Mouse (Mus musculus) layer of hippocampus, postnatal 10 days (tissue): ENCODE data around the gene Fam162b. TPM values are rescaled to one million over a fixed set of nuclear protein-coding genes. Genes with fewer than 3 reads are reported as not detected.

Experiments
- DNase-seq, 2 experiments: peaks; one replicate each; pipeline ENCODE4 v3.0.0; 2021; ENCODE audit warnings: low spot score in 2 of 2
- long read RNA-seq: library from polyadenylated mRNA; stranded (forward); transcript quantifications from one replicate; pipeline ENCODE4 v2.0.0, GENCODE M21; 2023
- total RNA-seq, 2 experiments: library from RNA; stranded (reverse); gene quantifications; 2 replicates each; pipeline ENCODE4 v1.2.3; 2021

Gene Fam162b
- total RNA-seq, result under 1 TPM in 1 of 2 experiments, not detected in 1; 0.56 TPM
- long read RNA-seq, partial matches to known transcripts, result 0 of 1 reads
- long read RNA-seq, other reads (novel, unspliced or antisense), result 0 of 1 reads

- no peak for DNase-seq
These were observed at the start of gene Fam162b for GRCm38 (mm10) chr10:51590139-51590574. Gene Fam162b (minus strand): TSS chr10:51590517.

- no peak for DNase-seq
These were observed 41.3 kb upstream of the Fam162b start, which contains the start of gene Gprc6a for GRCm38 (mm10) chr10:51631411-51632136. Gene Gprc6a (minus strand): TSS chr10:51631461.

DNA sequence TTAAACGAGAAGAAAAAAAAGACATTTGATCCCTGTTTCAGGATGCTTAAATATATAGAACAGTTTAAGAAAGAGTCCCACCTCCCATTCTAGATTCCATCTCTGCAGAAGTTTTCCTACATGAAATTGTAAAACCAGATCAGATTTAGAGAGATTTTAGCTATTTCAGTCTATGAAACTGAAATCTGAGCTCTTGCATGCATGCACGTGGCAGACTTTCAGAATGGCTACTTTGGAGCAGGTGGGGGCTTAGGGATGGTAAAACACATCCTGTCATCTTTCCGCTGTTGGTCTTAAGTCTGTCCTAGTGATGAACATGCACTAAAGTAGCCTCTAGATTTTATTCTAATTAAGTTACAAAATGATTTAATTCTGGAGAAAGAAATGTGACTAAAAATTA, 30.9 kb upstream of the Fam162b start:
- no peak for DNase-seq

GRCm38 (mm10) chr10:51620126-51620525, 29.8 kb upstream of the Fam162b start:
- no peak for DNase-seq

- no peak for DNase-seq
These were observed 28.2 kb upstream of the Fam162b start for GRCm38 (mm10) chr10:51618538-51618937.

- no peak for DNase-seq
These were observed 24.7 kb upstream of the Fam162b start for GRCm38 (mm10) chr10:51614826-51615590.

GRCm38 (mm10) chr10:51613421-51613820, 23.1 kb upstream of the Fam162b start:
- DNase-seq, result no peak

DNA sequence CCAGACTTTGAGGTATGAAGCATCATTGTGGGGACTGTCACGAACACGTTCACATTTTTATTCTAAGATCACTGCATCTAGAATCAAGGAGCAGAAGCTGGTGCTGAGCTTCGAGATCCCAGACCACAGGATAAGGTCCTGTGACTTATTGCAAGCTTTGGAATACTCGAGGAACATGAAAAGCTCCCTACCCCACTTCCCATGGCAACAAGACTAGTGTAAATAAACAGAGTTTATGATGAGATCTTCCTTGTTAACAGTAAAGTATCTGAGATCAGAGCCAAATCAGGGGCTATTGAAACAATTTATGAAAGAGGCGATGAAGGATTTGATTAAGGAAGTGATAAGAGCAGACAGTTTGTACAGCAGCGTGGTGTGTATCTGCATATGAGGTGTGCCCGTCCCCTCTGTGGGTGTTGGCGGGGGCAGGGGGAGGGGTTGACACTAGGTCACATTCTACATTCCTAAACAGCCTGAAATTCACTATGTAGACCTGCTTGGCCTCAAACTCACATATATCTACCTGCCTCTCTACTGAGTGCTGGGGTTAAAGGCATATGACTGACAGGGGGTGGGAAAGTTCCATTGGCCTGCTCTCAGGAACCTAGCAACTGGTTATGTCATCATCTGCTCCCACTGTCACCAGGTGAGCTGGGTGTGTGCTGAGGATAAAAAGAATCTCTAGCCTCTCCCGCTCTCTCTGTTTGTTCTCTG, 21.8 kb upstream of the Fam162b start:
- DNase-seq, result no peak

GRCm38 (mm10) chr10:51609741-51610425, 19.6 kb upstream of the Fam162b start:
- no peak for DNase-seq

GRCm38 (mm10) chr10:51596928-51597635, 6.8 kb upstream of the Fam162b start:
- DNase-seq, result no peak

DNA sequence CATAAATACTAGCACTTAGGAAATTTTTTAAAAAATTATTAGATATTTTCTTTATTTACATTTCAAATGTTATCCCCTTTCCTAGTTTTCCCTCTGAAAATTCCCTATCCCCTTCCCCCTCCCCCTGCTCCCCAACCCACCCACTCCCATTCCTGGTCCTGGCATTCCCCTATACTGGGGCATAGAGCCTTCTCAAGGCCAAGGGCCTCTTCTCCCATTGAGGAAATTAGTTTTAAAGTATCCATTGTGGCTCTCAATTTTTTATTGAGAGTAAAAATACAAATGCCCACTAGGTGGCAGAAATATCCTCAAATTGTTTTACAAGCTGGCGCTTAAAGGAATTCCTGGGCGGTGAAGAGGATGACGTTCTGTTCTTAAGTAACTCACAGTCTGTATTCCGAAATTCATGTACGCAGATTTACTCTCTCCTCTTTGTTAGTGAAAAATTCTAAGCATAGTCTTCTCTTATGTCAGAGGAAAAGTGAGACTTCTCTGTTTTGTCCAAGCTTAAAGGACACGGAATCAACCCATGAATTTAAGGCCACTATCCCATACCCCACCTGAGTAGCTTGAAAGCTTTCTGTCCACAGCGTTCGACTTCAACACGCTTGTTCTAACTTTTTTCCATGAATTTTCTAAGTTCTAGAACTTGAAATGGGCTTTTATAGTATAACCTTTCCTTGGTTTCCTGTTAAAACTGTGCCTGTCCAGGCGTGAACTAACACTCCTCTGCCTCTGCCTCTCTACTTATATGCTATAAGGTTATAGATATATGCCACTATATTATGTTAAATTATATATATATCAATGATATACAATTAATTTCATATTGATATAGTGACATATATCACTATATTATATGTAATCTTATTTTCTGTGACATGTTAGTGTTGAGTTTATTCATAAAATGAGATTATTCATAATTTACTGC, 4.9 kb upstream of the Fam162b start:
- no peak for DNase-seq

DNA sequence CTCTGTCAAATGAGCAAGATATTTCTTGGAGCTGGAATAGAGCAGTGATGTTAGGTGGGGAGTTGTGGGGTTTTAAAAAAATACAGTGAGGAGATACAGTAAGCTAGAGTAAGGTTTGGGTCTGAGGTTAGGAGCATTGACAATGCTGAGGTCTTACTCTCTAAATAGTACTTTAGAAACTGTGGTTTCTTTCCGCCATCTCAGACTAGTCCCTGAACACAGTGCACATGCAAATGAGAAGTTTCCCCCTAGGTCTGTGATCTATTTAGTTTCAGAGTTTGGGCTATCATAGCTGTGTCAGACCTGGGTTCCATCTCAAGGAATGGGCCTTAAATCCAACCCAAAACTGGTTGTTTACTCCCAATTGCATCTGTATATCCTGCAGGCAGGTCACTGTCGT, 1.3 kb upstream of the Fam162b start:
- no peak for DNase-seq

GRCm38 (mm10) chr10:51584919-51585318, 5.4 kb downstream of the Fam162b start:
- no peak for DNase-seq

DNA sequence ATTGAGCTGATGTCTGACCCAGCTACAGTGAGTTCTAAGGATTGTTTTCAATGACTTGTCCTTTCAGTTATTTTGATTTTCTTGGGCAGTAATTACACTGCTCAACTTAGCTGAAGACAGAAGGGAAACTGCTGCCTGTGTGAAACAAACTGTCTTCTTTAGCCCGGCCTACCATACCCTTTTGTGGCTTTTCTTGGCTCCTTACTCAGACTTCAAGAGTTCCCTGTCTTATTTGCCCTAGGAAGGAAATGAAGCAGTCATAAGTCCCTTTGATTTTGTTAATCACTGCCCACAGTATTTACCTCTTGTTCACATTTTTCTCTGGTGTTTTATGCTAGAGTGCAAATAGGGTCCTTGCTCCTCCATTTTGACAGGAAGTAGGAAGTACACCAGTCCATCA, 5.9 kb downstream of the Fam162b start:
- DNase-seq, result no peak

GRCm38 (mm10) chr10:51571225-51571996, 18.9 kb downstream of the Fam162b start:
- DNase-seq, result no peak

- DNase-seq, result no peak
These were observed 34.3 kb downstream of the Fam162b start for GRCm38 (mm10) chr10:51556005-51556404.

- peak; percentile 92 for DNase-seq
These were observed 36.8 kb downstream of the Fam162b start for GRCm38 (mm10) chr10:51553348-51554123.
